Mouse (Mus musculus) forebrain, embryonic 12.5 days (tissue): ENCODE data around the gene Foxf2. TPM values are rescaled to one million over a fixed set of nuclear protein-coding genes. Genes with fewer than 3 reads are reported as not detected.

Experiments used
- ATAC-seq: fragments of 200-750 bp; cut with Nextera tagmentation; 2 replicates; pipeline ENCODE4 v1.8.0; 2017; ENCODE audit warnings: moderate TSS enrichment; ENCODE audit not compliant: low FRiP score
- H3K27ac ChIP-seq: fragments of 300-500 bp; sonication (generic); 2 replicates; pipeline ENCODE4 v1.5.1; 2016; ENCODE audit warnings: mild to moderate bottlenecking
- H3K27me3 ChIP-seq: fragments of 300-500 bp; sonication (generic); 2 replicates; pipeline ENCODE4 v1.6.1; 2016; ENCODE audit warnings: mild to moderate bottlenecking
- H3K36me3 ChIP-seq: fragments of 300-500 bp; sonication (generic); replicated peaks from 2 replicates; pipeline ENCODE4 v1.6.1; 2016; ENCODE audit warnings: mild to moderate bottlenecking
- H3K4me1 ChIP-seq: fragments of 300-500 bp; sonication (generic); 2 replicates; pipeline ENCODE4 v1.6.1; 2016
- H3K4me2 ChIP-seq: fragments of 300-500 bp; sonication (generic); 2 replicates; pipeline ENCODE4 v1.6.1; 2016; ENCODE audit warnings: mild to moderate bottlenecking, moderate library complexity
- H3K4me3 ChIP-seq: fragments of 300-500 bp; sonication (generic); replicated peaks from 2 replicates; pipeline ENCODE4 v1.5.1; 2016; ENCODE audit warnings: mild to moderate bottlenecking
- H3K9ac ChIP-seq: fragments of 300-500 bp; sonication (generic); 2 replicates; pipeline ENCODE4 v1.6.1; 2016; ENCODE audit warnings: mild to moderate bottlenecking
- H3K9me3 ChIP-seq: fragments of 300-500 bp; sonication (generic); 2 replicates; pipeline ENCODE4 v1.6.1; 2016
- WGBS: fragments of 180-500 bp; shearing (Covaris S2); methylation state at CpG from one replicate; pipeline ENCODE4 v1.1.7; 2016; 5-methylcytosine and 5-hydroxymethylcytosine counted together
- polyA plus RNA-seq: library from polyadenylated mRNA; unstranded; fragments of >200 nt; fragmentation: Nextera tagmentation; extraction: Ambion mirVana; gene quantifications from 2 replicates; pipeline ENCODE4 v1.2.1, GENCODE M21; 2016

Gene Foxf2
- polyA plus RNA-seq, 1 experiment from 2014 or later = 4.6 TPM

GRCm38 (mm10) chr13:31618919-31619655 is 6.5 kb upstream of the Foxf2 start:
- Histone ChIP-seq H3K4me2 (no peak overlapping the region), H3K4me1 (peaks cover 16% of the 10 kb centered on the region), H3K4me3 (no peak overlapping the region; the same call in 1 of the 2 replicates), H3K27ac (no peak overlapping the region), H3K9ac (no peak overlapping the region), H3K27me3 (peaks cover 96% of the 10 kb centered on the region), H3K9me3 (no peaks in the 10 kb centered on the region), H3K36me3 (no peaks in the 10 kb centered on the region)
- WGBS = 2% methylated on average over 18 of the region's 18 CpGs
- no peak for ATAC-seq

- ATAC-seq = no peak
- H3K4me1 ChIP-seq = peaks cover 18% of the 10 kb centered on the region
- no peaks in the 10 kb centered on the region for H3K9me3 ChIP-seq
- H3K27ac ChIP-seq = no peak overlapping the region
- peaks cover 96% of the 10 kb centered on the region for H3K27me3 ChIP-seq
- no peak overlapping the region for H3K9ac ChIP-seq
- H3K36me3 ChIP-seq = no peaks in the 10 kb centered on the region
- no peak overlapping the region for H3K4me2 ChIP-seq
- WGBS = under 1% methylated on average over 33 of the region's 33 CpGs
- no peak overlapping the region for H3K4me3 ChIP-seq
These were observed 5.7 kb upstream of the Foxf2 start for GRCm38 (mm10) chr13:31619826-31620498.

DNA sequence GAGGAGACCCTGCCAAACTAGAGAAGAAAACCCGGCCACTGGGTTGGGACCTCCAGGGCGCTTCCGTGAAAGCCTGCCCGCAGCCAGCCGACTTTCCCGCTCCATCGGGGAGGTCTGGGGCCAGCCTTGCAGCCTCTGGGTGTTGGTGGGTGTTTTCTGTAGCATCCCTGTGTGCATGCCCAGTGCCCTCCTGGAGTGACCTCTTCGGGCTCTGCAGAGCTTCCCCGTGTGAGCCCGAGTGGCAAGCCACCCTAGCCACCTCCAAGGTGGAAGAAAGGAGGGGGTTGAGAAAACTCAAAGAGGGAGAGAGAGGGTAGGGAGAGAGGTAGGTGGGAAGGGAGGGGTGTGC is 5.1 kb upstream of the Foxf2 start:
- Histone ChIP-seq H3K27me3 (peaks cover 96% of the 10 kb centered on the region), H3K36me3 (no peaks in the 10 kb centered on the region), H3K27ac (no peak overlapping the region), H3K9me3 (no peaks in the 10 kb centered on the region), H3K4me2 (no peak overlapping the region), H3K4me1 (peaks cover 20% of the 10 kb centered on the region), H3K4me3 (no peak overlapping the region), H3K9ac (no peak overlapping the region)
- 0% methylated on average over 10 of the region's 10 CpGs for WGBS
- ATAC-seq = no peak

GRCm38 (mm10) chr13:31620937-31621336 is 4.7 kb upstream of the Foxf2 start:
- Histone ChIP-seq H3K4me1 (peaks cover 25% of the 10 kb centered on the region), H3K4me2 (no peak overlapping the region), H3K27ac (no peak overlapping the region), H3K9ac (no peak overlapping the region), H3K4me3 (no peak overlapping the region), H3K27me3 (peaks cover 96% of the 10 kb centered on the region), H3K9me3 (0 out of 2 replicates have a peak, but pooled peaks cover 2% of the 10 kb centered on the region), H3K36me3 (no peaks in the 10 kb centered on the region)
- no peak for ATAC-seq
- under 1% methylated on average over 4 of the region's 4 CpGs for WGBS

DNA sequence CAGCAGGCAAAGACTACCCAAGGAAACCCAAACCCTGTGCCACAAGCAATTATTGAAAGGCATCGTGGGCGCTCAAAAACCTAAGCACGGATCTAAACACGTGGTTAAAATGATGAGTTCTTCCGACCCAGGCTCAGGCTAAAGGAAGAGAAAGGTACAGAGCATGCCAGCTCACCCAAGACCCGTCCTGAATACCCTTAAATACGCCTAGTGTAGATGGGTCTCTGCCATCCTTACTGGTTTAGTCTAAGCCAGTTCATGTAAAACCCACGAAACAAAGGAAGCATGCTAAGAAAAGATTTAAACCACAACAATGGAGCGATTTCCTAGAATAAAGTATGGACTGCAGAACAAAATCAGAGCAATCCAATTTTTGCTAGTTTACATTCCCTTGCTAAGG is 3.9 kb upstream of the Foxf2 start:
- H3K36me3 ChIP-seq = no peaks in the 10 kb centered on the region
- H3K4me3 ChIP-seq = no peak overlapping the region
- H3K9me3 ChIP-seq = 0 out of 2 replicates have a peak, but pooled peaks cover 2% of the 10 kb centered on the region
- no peak overlapping the region for H3K4me2 ChIP-seq
- no peak for ATAC-seq
- H3K27me3 ChIP-seq = peaks cover 96% of the 10 kb centered on the region
- peaks cover 33% of the 10 kb centered on the region for H3K4me1 ChIP-seq
- WGBS = 3% methylated on average over 9 of the region's 9 CpGs
- H3K27ac ChIP-seq = no peak overlapping the region
- no peak overlapping the region for H3K9ac ChIP-seq

- ATAC-seq = no peak
- WGBS = 1% methylated on average over 3 of the region's 3 CpGs
- H3K4me3 ChIP-seq = no peak overlapping the region
- H3K4me2 ChIP-seq = no peak overlapping the region
- 0 out of 2 replicates have a peak, but pooled peaks cover 2% of the 10 kb centered on the region for H3K9me3 ChIP-seq
- no peaks in the 10 kb centered on the region for H3K36me3 ChIP-seq
- no peak overlapping the region for H3K27ac ChIP-seq
- H3K4me1 ChIP-seq = peaks cover 36% of the 10 kb centered on the region
- H3K27me3 ChIP-seq = peaks cover 96% of the 10 kb centered on the region
- no peak overlapping the region for H3K9ac ChIP-seq
These were observed 3.2 kb upstream of the Foxf2 start for GRCm38 (mm10) chr13:31622371-31622770.

GRCm38 (mm10) chr13:31623291-31623690 is 2.3 kb upstream of the Foxf2 start:
- Histone ChIP-seq H3K27ac (no peak overlapping the region), H3K36me3 (no peaks in the 10 kb centered on the region), H3K9ac (no peak overlapping the region), H3K4me2 (no peak overlapping the region), H3K4me1 (peaks cover 31% of the 10 kb centered on the region), H3K4me3 (no peak overlapping the region), H3K9me3 (0 out of 2 replicates have a peak, but pooled peaks cover 2% of the 10 kb centered on the region), H3K27me3 (peaks cover 99% of the 10 kb centered on the region)
- ATAC-seq = no peak
- WGBS = 3% methylated on average over 6 of the region's 6 CpGs

GRCm38 (mm10) chr13:31623906-31624860 is 1.4 kb upstream of the Foxf2 start:
- peaks cover 99% of the 10 kb centered on the region for H3K27me3 ChIP-seq
- peaks cover 34% of the 10 kb centered on the region for H3K4me1 ChIP-seq
- H3K9ac ChIP-seq = no peak overlapping the region
- no peaks in the 10 kb centered on the region for H3K36me3 ChIP-seq
- ATAC-seq = no peak
- no peak overlapping the region for H3K4me2 ChIP-seq
- WGBS = 0% methylated on average over 19 of the region's 20 CpGs
- no peak overlapping the region for H3K4me3 ChIP-seq
- no peak overlapping the region for H3K27ac ChIP-seq
- 0 out of 2 replicates have a peak, but pooled peaks cover 2% of the 10 kb centered on the region for H3K9me3 ChIP-seq

DNA sequence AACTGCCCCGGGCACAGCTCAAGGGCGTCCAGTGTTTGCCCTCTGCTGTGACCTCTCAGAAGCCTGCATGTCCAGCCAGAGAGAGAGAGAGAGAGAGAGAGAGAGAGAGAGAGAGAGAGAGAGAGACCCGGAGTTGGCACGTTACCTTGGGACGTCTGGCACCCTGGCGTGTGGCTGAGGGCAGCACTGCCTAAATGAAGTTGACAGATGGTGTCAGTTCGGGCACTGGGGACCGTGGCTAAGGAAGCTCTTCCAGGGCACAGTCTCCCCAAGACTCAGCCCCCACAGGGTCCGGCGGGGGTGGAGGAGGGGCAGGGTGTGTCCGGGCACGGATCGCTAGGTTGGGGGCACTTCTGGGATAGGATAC is 667 bp upstream of the Foxf2 start:
- under 1% methylated on average over 13 of the region's 13 CpGs for WGBS
- Histone ChIP-seq H3K36me3 (no peaks in the 10 kb centered on the region), H3K27me3 (peaks cover 99% of the 10 kb centered on the region), H3K9ac (no peak overlapping the region), H3K4me3 (peak overlapping the region; percentile 43), H3K4me1 (peaks cover 40% of the 10 kb centered on the region), H3K27ac (no peak overlapping the region), H3K4me2 (peak overlapping the region; percentile 71), H3K9me3 (0 out of 2 replicates have a peak, but pooled peaks cover 2% of the 10 kb centered on the region)
- 0 out of 2 replicates have a peak, but pooled peaks have one; percentile 18 for ATAC-seq

GRCm38 (mm10) chr13:31626183-31626801 is 676 bp downstream of the Foxf2 start:
- Histone ChIP-seq H3K27me3 (peaks cover 99% of the 10 kb centered on the region), H3K9ac (peak overlapping the region; percentile 36), H3K4me3 (peak overlapping the region; percentile 43), H3K4me2 (peak overlapping the region; percentile 71), H3K27ac (no peak overlapping the region; the same call in 1 of the 2 replicates), H3K9me3 (0 out of 2 replicates have a peak, but pooled peaks cover 2% of the 10 kb centered on the region), H3K36me3 (no peaks in the 10 kb centered on the region), H3K4me1 (peaks cover 36% of the 10 kb centered on the region)
- peak; percentile 36 for ATAC-seq
- under 1% methylated on average over 60 of the region's 60 CpGs for WGBS

- Histone ChIP-seq H3K27me3 (peaks cover 99% of the 10 kb centered on the region), H3K4me3 (peak overlapping the region; percentile 43), H3K9me3 (0 out of 2 replicates have a peak, but pooled peaks cover 2% of the 10 kb centered on the region), H3K4me2 (peak overlapping the region; percentile 71), H3K4me1 (peaks cover 36% of the 10 kb centered on the region), H3K9ac (no peak overlapping the region), H3K27ac (no peak overlapping the region), H3K36me3 (no peaks in the 10 kb centered on the region)
- no peak for ATAC-seq
- under 1% methylated on average over 24 of the region's 24 CpGs for WGBS
These were observed 1.5 kb downstream of the Foxf2 start for GRCm38 (mm10) chr13:31626991-31627625.
